In genomic region chrX:111189574-111189973, GRCm38 (mm10) we compare ENCODE assay signal across 28 mouse cellular contexts. TPM values are rescaled to one million over a fixed set of nuclear protein-coding genes. Genes with fewer than 3 reads are reported as not detected.
A peak's percentile ranks its signal among the peaks of the same experiment; 100 is the strongest.
DNase-seq lines count a peak whose midpoint lies in the region; ATAC-seq and TF ChIP-seq lines count a peak whose summit lies in the region.
"Had no signal": no experiment of that assay in that cellular context is flagged by ENCODE, and none has a peak within 500 bp of the region (broad histone marks: within the 10 kb centered on the region; RNA-seq: fewer than 3 reads in every experiment).

No protein-coding gene starts in this region.

- no peak overlapping the region for H3K4me2 ChIP-seq in lung, postnatal 0 days (replicated peaks; ENCODE audit: low read depth, low read length)
- H3K4me2 ChIP-seq: embryonic facial prominence, embryonic 15.5 days; heart, embryonic 11.5 days; heart, embryonic 15.5 days had no signal

- H3K4me3 ChIP-seq in layer of hippocampus, adult 2 months, result no peak overlapping the region
- H3K4me3 ChIP-seq in lung, postnatal 0 days (ENCODE audit: low read depth, low read length), result no peak overlapping the region
- H3K4me3 ChIP-seq: embryonic facial prominence, embryonic 15.5 days; erythroblast, embryonic 14.5 days; forebrain, embryonic 10.5 days; heart, adult 2 months; heart, embryonic 15.5 days; hindbrain, embryonic 10.5 days had no signal

- no peaks in the 10 kb centered on the region for H3K4me1 ChIP-seq in lung, postnatal 0 days (ENCODE audit: insufficient read depth, low read depth, low read length)
- H3K4me1 ChIP-seq: embryonic facial prominence, embryonic 15.5 days; forebrain, embryonic 10.5 days; heart, embryonic 15.5 days; hindbrain, embryonic 10.5 days had no signal

- no CpG with 5 or more reads among the region's 1 CpGs for WGBS in lung, postnatal 0 days

- no peak for TF ChIP-seq EP300 in lung, postnatal 0 days (IDR thresholded peaks at IDR 0.05)

- no peak for DNase-seq in layer of hippocampus, adult 2 months (ENCODE audit: low spot score in 2 of 2)
- no peak for DNase-seq in layer of hippocampus, adult 9-10 months (ENCODE audit: low spot score)
- DNase-seq in lung, postnatal 0 days (ENCODE audit: low spot score), result peak; percentile 9
- no peak for DNase-seq in lung, postnatal 4 days
- DNase-seq in 416B (ENCODE audit: low read depth) (peak; percentile 6), NIH3T3 (ENCODE audit: low read depth) (peak; percentile 1)
- DNase-seq in heart, postnatal 25 days (ENCODE audit: low spot score), result no peak
- DNase-seq: adrenal gland, adult 8-10 months; adrenal gland, postnatal 36 days; cerebellum, adult 2 months; cerebellum, postnatal 10 days; gastrocnemius, postnatal 10 days; heart, adult 2 months; heart, postnatal 14 days had no signal

- no peaks in the 10 kb centered on the region for H3K36me3 ChIP-seq in lung, postnatal 0 days (ENCODE audit: insufficient read depth, low read length)
- H3K36me3 ChIP-seq: embryonic facial prominence, embryonic 15.5 days; forebrain, embryonic 10.5 days; heart, embryonic 15.5 days; hindbrain, embryonic 10.5 days had no signal

- peak; percentile 48 for TF ChIP-seq CTCF in layer of hippocampus, adult 2 months (conservative IDR thresholded peaks at IDR 0.05)
- no peak for TF ChIP-seq CTCF in lung, postnatal 0 days (IDR thresholded peaks at IDR 0.05)

- no peaks in the 10 kb centered on the region for H3K9me3 ChIP-seq in lung, postnatal 0 days (ENCODE audit: low read length)
- H3K9me3 ChIP-seq: embryonic facial prominence, embryonic 15.5 days; forebrain, embryonic 10.5 days; heart, embryonic 15.5 days; hindbrain, embryonic 10.5 days had no signal

- H3K9ac ChIP-seq in lung, postnatal 0 days (replicated peaks; ENCODE audit: low read depth), result no peak overlapping the region
- H3K9ac ChIP-seq: embryonic facial prominence, embryonic 15.5 days; heart, embryonic 15.5 days had no signal

- intact Hi-C loops in heart, postnatal 25 days (cut with DNase I), result no loop called here

- no peak for ATAC-seq in lung, postnatal 0 days
- ATAC-seq in inflammation-experienced regulatory T-cells, adult 6 months, result no peak
- ATAC-seq: forebrain, embryonic 16.5 days; hindbrain, embryonic 16.5 days had no signal

- no peaks in the 10 kb centered on the region for H3K27me3 ChIP-seq in lung, postnatal 0 days (replicated peaks; ENCODE audit: insufficient read depth, low read length)
- H3K27me3 ChIP-seq: embryonic facial prominence, embryonic 15.5 days; heart, embryonic 15.5 days had no signal

- H3K27ac ChIP-seq in layer of hippocampus, adult 2 months, result no peak overlapping the region
- H3K27ac ChIP-seq in lung, postnatal 0 days (ENCODE audit: low read length), result no peak overlapping the region
- H3K27ac ChIP-seq: embryonic facial prominence, embryonic 15.5 days; forebrain, embryonic 10.5 days; heart, adult 2 months; heart, embryonic 15.5 days; hindbrain, embryonic 10.5 days had no signal

RNA-seq across cellular contexts. Expression of gene Gm10112, which starts 21.4 kb away (rescaled TPM):
- not detected for total RNA-seq in layer of hippocampus, adult 2 months (2021)
- not detected in 2 replicates for polyA plus RNA-seq in lung, postnatal 0 days (2015; fragmentation: Nextera tagmentation; extraction: Ambion mirVana)
- not detected for total RNA-seq in heart, postnatal 25 days (2021)
- not detected for polyA plus RNA-seq in inflammation-experienced regulatory T-cells, adult 6 months (2017; shearing (Covaris generic))
- total RNA-seq: adrenal gland, adult 8-10 months; adrenal gland, postnatal 36 days; gastrocnemius, postnatal 10 days; heart, adult 2 months; heart, postnatal 14 days had no signal
- polyA plus RNA-seq: C2C12; cerebellum, adult 2 months; embryonic facial prominence, embryonic 11.5 days; embryonic facial prominence, embryonic 15.5 days; erythroblast, embryonic 14.5 days; forebrain, embryonic 10.5 days; forebrain, embryonic 16.5 days; frontal cortex, adult 2 months; gonadal fat pad, adult 2 months; heart, adult 2 months; heart, embryonic 11.5 days; heart, embryonic 15.5 days; hindbrain, embryonic 10.5 days; hindbrain, embryonic 16.5 days; intestine, embryonic 14.5 days had no signal

Comparison
In these comparisons a context has a peak if more than half of its experiments do, and no peak if none do; other contexts are left out.
1. DNase-seq: peak in lung, postnatal 0 days (single experiment), 416B (single experiment) and NIH3T3 (single experiment); none in layer of hippocampus, adult 2 months (0 of 2), layer of hippocampus, adult 9-10 months (single experiment), lung, postnatal 4 days (0 of 2) and heart, postnatal 25 days (single experiment).